Mouse (Mus musculus): Measurements from ENCODE around the gene Tnfsf11.

Gene Tnfsf11

DNA sequence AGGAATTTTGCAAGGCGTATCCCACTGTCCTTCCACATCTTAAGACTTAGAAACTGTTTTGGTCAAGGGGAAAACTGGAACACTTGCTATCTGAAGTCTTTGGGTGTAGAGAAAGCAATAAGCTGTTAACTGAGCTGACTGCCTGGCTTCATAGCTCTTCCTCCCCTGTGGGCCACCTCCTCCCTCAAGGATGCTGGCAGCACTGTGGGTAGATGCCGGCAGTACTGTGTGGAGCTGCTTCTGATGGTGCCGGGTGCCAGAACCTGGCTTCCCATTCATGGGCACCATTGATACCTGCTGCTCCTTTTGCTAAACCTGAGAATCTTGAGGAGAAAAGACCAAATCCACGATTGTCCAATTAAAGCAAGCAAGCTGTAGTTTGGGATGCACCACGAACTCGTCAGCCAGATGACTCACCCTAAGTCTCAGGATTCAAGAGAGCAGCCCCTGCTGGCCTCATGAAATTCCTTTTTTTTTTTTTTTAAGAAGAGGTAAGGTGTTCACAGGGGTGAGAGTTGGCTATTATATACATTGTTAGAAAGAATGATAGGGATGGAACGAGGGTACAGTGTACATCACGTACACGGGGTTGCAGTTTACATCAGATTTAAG, 17.8 kb downstream of the Tnfsf11 start:
- in situ Hi-C loops (cut with MboI, MseI): no loop called here

DNA sequence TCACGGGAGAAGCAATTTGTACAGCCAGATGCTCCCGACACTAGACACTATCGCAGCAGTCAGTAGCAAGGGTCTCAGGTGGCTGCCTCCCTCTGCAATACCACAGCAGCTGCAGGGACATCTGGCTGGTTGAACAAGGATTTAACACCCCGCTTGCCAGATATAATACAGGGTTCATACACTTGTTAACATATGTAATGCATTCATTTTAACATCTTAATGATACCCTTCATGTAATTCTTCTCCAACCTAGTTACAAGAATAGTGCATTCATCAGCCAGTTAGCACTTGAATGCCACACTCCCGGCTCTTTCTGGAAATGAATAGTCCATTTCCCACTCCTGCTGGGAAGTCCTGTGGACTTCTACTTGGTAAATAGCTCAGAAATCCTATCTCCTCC, 18.9 kb downstream of the Tnfsf11 start:
- in situ Hi-C loops (cut with MboI, MseI): no loop called here

DNA sequence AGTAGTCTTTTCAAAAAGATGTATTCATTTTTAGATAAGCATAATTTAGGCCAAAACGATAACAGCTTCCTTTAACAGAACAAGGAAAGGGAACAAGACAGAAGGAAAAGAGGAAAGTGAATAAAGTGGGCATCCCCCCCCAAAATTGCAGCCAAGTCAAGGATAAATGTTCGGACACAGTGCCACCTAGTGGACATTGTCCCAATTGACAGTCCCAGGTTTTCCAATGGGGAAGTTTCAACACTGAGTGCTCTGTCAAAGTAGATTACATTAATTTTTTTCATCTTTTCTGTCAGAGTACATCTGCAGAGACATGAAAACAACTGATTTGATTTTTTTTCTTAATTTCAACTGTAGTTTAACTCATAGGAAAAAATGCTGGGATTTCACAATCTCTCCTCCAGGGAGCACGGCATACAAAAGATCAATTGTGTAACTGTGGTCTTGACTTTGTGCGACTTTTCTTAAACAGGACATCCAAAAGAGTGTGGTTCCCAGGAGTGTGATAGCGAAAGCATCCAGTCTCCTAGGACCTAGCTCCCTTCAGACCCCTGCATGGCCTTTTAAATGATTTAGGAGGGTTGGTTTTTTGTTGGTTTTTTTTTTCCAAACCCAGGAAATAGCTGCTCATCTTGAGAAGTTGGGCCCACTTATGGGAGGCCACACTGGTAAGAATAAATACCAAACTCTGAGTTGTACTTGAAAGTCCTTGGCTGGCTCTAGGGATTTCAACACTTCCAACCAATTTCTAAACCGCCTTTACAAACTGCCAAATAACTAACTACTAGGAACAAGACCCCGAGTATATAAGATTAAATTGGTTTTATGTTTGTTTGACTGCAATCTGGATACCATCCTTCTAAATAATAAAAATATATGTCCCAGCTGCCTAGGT, 19.7 kb downstream of the Tnfsf11 start:
- in situ Hi-C loops (cut with MboI, MseI): no loop called here

DNA sequence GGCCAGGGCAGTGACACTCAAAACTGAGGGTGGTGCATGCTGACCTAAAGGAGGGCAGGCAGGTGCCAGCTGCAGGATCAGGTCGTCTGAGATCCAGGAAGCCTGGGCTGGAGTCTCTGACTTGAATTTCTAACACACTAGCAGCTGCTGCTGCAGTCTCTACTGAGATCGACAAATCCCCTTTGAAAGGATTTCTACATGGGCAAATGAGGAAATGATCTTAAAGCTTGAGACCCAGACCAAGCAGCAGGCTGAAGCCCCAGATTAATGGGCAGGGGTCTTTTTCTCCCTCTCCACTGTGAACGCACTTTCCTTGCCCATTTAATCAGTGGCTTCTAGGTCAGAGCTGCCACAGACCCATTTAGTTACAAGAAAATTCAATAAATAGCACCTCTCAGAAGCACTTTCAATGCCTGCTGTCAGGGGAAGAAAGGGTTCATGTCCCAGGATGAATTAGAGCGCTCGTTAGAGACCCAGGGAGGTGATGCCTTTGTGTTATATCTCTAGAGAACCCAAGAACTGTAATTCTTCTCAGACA, 21.8 kb downstream of the Tnfsf11 start:
- in situ Hi-C loops (cut with MboI, MseI): no loop called here

DNA sequence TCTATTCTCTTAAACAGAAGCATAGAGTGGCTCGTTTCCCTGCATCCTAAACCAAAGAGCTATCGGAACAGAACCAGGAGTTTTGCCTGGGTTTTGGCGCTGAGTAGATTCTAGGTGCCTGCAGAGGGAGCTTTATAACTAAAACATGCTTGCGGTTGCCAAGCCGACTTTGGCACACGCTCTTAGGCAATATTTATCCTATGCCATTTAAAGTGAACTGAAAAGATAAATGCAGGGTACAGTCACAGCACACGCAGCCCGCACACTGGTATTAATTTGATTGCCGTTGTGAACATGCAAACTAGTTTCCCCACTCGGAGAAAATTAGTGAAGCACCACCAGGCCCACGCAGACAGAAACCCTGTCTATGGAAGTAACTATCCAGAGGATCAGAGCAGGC, 25.4 kb downstream of the Tnfsf11 start:
- in situ Hi-C loops (cut with MboI, MseI): no loop called here

DNA sequence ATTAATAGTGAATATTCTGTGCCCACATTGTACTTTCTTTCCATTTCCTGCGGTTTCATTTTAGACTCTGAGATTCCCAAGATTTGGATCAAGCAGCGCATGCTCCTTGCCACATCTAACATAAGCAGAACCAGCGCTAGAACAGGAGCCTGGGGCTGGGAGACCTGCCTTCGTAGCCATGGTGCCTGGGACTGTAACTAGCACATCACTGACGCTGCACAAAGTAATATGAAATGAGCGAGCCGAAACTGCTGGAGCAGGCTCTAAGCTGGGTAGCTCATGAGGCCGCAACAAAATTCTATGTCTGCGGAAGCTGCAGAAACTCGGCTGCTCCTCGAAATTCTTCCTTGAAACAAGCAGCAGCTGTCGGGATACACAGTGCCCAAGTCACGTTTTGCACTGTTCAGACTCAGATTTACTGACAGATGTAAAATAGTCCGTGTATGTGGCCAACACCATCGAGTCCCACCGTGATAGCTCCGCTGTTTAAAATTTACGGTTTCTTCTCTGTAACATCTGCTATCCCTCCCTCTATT, 31.4 kb downstream of the Tnfsf11 start:
- in situ Hi-C loops (cut with MboI, MseI): no loop called here

DNA sequence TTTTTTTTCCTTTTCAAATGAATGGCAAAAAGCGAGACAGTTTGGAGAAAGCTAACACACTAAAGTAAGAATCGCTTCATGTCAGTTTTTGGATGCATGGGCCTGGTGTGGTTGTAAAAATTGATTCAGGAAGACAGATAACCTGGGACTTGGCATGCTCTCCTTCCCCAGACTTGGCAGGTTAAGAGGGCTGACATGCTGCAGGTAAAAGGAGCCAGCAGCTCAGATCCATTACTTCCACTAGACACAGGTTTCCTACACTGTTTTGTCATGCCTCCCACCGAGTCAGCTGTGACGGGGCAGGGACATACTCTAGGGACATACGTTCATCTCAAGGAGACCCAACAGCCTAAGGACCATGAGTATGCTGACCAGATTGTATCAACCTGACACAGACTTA, 33.0 kb downstream of the Tnfsf11 start:
- in situ Hi-C loops (cut with MboI, MseI): no loop called here

DNA sequence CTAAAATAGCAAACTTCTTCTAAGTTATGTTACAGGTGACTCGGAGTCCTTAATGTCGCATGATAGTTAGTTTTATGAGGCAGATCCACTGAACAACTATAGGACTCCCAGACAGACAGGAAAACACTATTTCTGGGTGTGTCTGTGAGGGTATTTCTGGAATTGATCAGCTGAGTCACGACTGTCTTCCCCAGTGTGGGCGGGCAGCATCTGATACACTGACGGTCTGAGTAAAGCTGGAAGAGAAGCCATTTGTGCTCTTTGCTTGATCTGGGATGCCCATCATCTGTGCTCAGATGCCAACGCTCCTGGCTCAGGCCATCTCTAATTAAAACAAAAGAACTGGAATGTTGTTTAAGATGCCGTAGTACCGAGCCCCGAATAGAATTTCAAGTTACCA, 33.7 kb downstream of the Tnfsf11 start:
- in situ Hi-C loops (cut with MboI, MseI): no loop called here

DNA sequence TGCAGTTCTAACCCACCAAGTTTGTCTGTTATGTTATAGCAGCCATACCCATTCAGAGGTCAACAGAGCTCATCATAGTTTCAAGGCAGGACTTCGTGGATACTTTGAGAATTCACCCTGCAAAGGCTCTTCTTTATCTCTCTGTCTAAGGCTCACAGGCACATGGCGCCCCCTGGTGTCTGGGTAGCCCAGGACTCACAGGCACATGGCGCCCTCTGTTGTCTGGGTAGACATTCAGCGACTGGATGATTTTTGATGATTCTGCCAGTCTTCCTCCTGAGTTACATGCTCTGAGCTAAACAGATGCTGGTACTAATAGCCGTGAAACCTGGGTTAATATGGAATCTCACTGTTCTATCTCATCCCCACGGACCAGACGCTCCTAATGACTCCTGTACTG, 34.3 kb downstream of the Tnfsf11 start:
- in situ Hi-C loops (cut with MboI, MseI): no loop called here

DNA sequence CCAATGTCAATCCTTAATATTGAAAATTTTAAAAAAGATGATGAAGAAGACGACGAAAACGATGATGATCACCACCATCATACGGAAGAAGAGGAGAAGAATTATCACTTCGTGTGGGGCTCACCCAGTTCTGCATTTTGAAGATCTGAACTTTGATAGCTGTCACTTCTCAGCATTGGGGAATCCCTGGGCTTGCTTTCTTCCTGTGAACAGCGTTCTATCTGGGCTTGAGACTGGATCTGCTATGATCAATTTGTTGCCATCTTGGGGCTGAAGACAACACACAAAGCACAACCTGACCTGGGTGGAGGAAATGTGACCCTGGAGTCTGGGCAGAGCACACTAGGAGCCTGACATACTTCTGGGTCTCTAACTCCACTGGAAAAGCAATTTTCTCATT, 43.0 kb downstream of the Tnfsf11 start:
- in situ Hi-C loops (cut with MboI, MseI): no loop called here

DNA sequence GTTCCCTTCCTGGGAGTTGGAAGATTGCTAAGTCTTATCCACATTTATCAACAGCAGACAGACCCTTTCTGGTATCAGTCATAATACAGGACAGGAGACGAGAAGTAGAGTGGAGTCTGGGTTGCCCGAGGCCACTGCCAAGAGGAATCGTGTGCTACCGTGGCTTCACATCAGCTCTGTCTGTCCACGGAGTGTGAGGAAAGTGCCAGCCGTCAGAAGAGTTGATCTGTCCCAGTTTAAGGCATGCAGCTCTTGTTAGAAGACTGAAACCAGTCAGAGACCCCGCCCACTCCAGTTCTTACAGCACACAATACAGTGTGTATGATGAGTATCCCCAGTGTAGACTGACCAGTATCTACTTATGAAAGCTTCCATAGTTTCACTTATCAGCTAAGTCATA, 45.2 kb downstream of the Tnfsf11 start:
- in situ Hi-C loops (cut with MboI, MseI): no loop called here

DNA sequence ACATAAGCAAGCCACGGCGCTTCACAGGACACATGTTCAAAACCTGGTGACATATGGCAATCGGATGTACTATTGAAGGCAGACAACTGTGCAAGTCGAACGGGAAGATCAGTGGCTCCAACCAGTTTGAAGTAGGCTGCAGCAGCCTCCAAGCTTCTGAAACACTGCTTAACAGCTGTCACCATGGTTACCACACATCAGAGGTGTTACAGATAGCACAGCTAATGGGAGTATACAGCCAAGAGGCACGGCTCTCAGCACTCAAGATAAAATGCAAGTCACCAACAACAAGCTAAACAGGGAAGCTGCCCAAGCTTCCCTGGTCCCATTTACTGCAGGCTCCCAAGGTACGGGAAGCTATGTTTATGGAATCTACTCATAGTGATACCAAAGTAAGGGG, 46.6 kb downstream of the Tnfsf11 start:
- in situ Hi-C loops (cut with MboI, MseI): no loop called here

DNA sequence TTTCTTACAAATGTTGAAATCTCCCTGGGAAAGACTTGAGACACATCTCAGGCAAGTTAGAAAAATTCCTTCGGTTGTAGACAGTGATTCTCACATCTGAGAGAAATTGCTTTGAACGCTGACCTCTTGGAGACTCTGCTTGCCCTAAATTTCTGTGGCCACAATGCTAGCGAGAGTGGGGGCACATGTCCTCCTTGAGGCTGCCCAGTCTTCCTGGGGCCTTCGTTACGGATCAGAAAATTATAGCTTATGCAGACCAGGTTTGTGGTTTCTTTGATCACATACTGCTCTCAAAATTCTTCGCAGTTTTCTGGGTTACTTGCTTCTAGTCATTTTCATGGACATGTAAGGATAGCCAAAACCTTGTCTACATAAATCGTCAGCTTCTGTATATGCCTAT, 53.8 kb downstream of the Tnfsf11 start:
- in situ Hi-C loops (cut with MboI, MseI): loop anchor here (5.0 kb wide), 1 partner anchor 37 kb away; no protein-coding TSS in a partner anchor

DNA sequence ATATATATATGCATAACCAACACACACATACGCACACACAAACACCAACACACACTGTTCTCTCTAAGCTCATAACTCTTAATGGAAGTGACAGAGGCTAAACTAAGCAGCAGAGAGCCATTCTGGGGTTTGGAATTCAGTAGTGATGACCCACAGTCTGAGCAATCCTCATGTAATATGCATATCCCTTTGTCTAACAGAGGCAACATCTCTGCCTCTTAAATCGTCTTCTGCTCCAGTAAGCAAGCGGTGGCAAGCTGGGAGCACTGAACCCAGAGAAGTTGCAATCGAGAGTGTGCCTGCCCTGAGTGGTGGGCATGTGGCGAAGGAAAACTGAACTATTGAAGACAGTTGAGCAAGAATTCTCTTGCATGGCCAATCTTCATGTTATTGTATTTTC, 61.2 kb downstream of the Tnfsf11 start:
- in situ Hi-C loops (cut with MboI, MseI): no loop called here

DNA sequence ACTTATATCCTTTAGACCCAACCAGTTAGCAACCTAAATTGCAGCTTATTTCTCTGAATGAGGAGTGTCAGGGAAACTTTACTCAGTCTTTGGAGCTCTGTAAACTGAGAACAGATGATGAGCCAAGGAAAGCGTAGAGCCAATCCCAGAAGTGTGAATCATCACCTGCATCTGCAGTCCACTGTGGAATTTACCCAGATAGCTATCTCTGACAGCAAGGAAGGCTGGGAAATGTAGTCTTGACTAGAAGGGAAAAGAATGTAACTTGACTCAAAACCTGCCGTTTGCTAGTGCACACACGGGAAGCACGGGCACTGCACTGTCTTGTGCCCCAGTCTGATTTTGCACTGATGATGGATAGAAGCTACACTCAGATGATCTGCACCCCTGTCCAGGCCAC, 63.0 kb downstream of the Tnfsf11 start:
- in situ Hi-C loops (cut with MboI, MseI): no loop called here

DNA sequence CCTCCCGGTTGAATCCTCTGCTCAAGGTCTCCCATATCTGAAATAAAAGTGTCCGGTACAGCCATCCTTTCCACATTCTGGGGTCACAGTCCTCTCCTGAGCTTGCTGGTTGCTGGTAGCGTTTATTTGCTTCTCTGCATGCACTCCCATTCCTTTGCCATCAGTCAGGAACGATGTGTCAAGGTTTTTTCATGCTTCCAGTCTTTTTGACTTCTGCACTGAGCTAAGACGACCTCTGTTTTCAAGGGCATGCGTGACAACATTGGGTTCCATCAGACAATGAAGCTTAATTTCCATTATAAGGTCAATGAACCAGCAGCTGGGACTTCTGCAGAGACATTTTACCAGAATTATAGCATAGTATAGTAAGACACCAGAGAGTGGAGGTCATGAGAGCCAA, 68.5 kb downstream of the Tnfsf11 start:
- in situ Hi-C loops (cut with MboI, MseI): no loop called here

DNA sequence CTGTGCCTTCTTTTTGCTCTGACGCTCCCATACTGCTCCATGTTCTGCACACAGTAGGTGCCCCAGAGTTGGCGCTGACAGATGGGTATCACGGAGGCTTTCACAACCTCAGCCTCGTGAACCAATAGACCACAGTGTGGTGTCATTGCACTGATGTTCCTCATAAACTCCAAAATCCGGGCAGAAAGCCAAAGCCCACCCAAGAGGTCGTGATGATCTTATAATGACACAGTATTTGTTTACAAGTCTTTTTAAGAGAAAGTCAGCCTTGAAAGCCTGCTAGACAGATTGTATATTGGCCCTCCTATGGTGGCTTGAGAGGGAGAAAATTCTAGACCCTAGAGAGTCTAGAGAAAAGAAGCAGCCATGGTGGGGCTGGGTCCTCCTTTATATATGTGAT, 70.6 kb downstream of the Tnfsf11 start:
- in situ Hi-C loops (cut with MboI, MseI): no loop called here

DNA sequence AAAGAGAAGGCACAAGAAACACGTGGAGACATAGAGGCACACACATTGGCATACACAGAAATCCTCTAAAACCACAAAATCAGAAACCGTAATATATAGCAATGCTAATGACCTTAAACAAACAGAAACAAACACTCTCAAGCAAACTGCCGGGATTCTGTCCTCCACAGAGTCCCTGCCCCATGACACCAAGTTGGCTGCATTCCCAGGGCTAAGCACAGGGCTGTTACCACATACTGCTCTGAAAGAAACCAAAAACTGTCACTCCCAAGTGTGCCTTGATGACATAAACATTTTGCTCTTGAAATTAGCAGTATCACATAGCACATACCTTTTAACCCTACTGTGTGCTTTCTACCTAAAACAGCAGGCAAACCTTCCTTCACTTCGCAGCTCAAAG, 71.7 kb downstream of the Tnfsf11 start:
- in situ Hi-C loops (cut with MboI, MseI): no loop called here

DNA sequence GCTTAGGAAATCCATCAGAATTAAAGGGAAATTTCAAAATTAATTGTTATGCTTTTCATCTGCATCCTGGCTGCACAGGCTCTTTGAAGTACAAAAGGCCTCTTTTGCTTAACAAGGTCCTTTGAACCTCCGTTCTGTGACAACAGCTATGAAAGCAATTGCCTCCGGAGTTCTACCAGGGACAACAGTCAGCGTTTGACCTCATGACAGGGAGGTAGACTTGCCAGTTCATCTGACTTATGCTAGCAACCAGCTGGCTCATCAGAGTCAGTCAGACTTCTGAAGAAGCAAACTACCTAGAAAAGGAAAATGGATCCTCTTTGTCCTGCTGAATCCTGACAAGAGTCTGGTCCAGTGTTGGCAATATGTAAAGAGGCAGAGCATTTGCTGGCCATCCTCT, 72.5 kb downstream of the Tnfsf11 start:
- in situ Hi-C loops (cut with MboI, MseI): no loop called here

DNA sequence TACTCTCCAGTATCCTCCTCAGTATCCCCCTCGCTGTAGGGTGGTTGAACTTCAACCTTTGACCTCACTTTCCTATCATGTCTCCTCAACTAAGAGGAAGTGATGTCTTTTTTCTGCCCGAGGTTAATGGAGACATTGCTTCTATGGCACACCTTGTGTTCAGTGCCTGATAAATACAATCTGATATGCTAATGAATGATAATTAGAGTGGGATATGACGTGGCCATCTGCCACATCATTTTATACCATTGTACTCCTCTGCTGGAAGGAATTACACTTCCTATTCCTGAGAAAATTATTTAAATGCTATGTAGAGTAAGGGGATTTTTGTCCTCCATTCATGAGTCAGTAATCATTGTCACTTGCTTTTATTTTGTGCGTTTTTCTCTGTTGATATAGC, 78.8 kb downstream of the Tnfsf11 start:
- in situ Hi-C loops (cut with MboI, MseI): no loop called here
